ENCODE assay signal across 8 mouse cellular contexts in the genomic region with DNA sequence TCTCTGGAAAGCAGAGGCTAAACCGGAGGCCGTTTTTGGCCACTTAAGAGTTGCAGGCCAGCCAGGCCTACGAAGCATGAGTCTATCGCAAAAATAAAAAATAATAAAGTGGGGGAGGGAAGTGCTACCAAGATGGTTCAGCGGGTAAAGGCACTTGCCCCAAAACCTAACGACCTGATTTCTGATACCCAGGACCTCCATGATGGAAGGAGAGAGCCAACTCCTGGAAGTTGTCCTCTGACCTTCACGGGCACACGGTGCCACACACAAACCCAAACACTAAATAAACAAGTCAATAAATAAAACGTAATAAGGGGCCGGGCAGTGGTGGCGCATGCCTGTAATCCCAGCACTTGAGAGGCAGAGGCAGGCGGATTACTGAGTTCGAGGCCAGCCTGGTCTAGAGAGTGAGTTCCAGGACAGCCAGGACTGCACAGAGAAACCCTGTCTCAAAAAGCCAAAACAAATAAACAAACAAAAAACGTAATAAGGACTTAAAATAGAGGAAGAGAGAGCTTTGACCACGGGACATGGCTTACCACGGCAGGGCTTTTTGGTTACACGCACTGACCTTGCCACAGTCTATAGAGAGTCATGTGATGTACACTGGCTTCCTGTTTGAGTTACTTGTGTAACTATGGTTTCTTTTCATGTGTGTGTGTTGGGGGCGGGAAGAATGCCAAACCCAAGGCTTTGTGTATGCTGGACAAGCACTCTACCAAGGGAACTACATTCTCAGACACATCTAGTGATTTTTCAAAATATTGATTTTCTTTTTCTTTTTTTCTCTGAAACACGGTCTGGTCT. TPM values are rescaled to one million over a fixed set of nuclear protein-coding genes. Genes with fewer than 3 reads are reported as not detected.
A peak's percentile ranks its signal among the peaks of the same experiment; 100 is the strongest.
DNase-seq lines count a peak whose midpoint lies in the region; ATAC-seq lines count a peak whose summit lies in the region.

No protein-coding gene starts in this region.

- H3K9ac ChIP-seq in forebrain, embryonic 13.5 days: peak overlapping the region; percentile 66; the same call in 1 of the 2 replicates
- H3K9ac ChIP-seq in forebrain, embryonic 11.5 days (ENCODE audit: low read length): no peak overlapping the region
- no peak overlapping the region for H3K9ac ChIP-seq in hindbrain, embryonic 16.5 days (ENCODE audit: low read depth, low read length)

- peaks cover 12% of the 10 kb centered on the region for H3K4me1 ChIP-seq in forebrain, embryonic 13.5 days
- 0 out of 2 replicates have a peak, but pooled peaks cover 4% of the 10 kb centered on the region for H3K4me1 ChIP-seq in forebrain, embryonic 11.5 days (replicated peaks; ENCODE audit: control insufficient read depth, insufficient read depth, low read length)
- peaks cover 29% of the 10 kb centered on the region for H3K4me1 ChIP-seq in brown adipose tissue, adult 24 weeks (ENCODE audit: control insufficient read depth, insufficient read depth, insufficient read length, low read length)
- H3K4me1 ChIP-seq in hindbrain, embryonic 16.5 days (ENCODE audit: control insufficient read depth, insufficient read depth, low read depth, low read length): peaks cover 6% of the 10 kb centered on the region

- no peak overlapping the region for H3K27ac ChIP-seq in forebrain, embryonic 13.5 days
- H3K27ac ChIP-seq in forebrain, embryonic 11.5 days (ENCODE audit: low read depth, low read length): no peak overlapping the region
- peak overlapping the region; percentile 92 for H3K27ac ChIP-seq in brown adipose tissue, adult 24 weeks (replicated peaks; ENCODE audit: low read depth, low read length)
- no peak overlapping the region for H3K27ac ChIP-seq in hindbrain, embryonic 16.5 days (ENCODE audit: low read depth, low read length)

- no peaks in the 10 kb centered on the region for H3K36me3 ChIP-seq in forebrain, embryonic 13.5 days (ENCODE audit: poor library complexity, severe bottlenecking)
- no peaks in the 10 kb centered on the region for H3K36me3 ChIP-seq in forebrain, embryonic 11.5 days (ENCODE audit: control insufficient read depth, insufficient read depth, low read length)
- no peaks in the 10 kb centered on the region for H3K36me3 ChIP-seq in hindbrain, embryonic 16.5 days (ENCODE audit: control insufficient read depth, insufficient read depth, low read length)

- peak overlapping the region; percentile 79; the same call in 1 of the 2 replicates for H3K4me2 ChIP-seq in forebrain, embryonic 13.5 days
- no peak overlapping the region; the same call in 1 of the 2 replicates for H3K4me2 ChIP-seq in forebrain, embryonic 11.5 days (ENCODE audit: low read depth, low read length, severe bottlenecking)
- peak overlapping the region; percentile 86; the same call in 1 of the 2 replicates for H3K4me2 ChIP-seq in hindbrain, embryonic 16.5 days (ENCODE audit: low read length)

- peaks cover 46% of the 10 kb centered on the region for H3K27me3 ChIP-seq in forebrain, embryonic 13.5 days
- H3K27me3 ChIP-seq in forebrain, embryonic 11.5 days (ENCODE audit: control insufficient read depth, insufficient read depth, low read length): peaks cover 26% of the 10 kb centered on the region
- H3K27me3 ChIP-seq in hindbrain, embryonic 16.5 days (replicated peaks; ENCODE audit: control insufficient read depth, insufficient read depth, low read length): peaks cover 7% of the 10 kb centered on the region

- intact Hi-C loops in left cerebral cortex, postnatal 4 days (cut with DNase I): no loop called here

- H3K9me3 ChIP-seq in forebrain, embryonic 13.5 days (replicated peaks): no peaks in the 10 kb centered on the region
- no peaks in the 10 kb centered on the region; the same call in 1 of the 2 replicates for H3K9me3 ChIP-seq in forebrain, embryonic 11.5 days (ENCODE audit: control insufficient read depth, low read length)
- H3K9me3 ChIP-seq in hindbrain, embryonic 16.5 days (ENCODE audit: control insufficient read depth, low read length): no peaks in the 10 kb centered on the region

- H3K4me3 ChIP-seq in forebrain, embryonic 13.5 days: no peak overlapping the region
- H3K4me3 ChIP-seq in forebrain, embryonic 11.5 days (ENCODE audit: low read depth, low read length): no peak overlapping the region
- H3K4me3 ChIP-seq in brown adipose tissue, adult 24 weeks (ENCODE audit: insufficient read depth, low read depth, low read length): peak overlapping the region; percentile 97
- no peak overlapping the region; the same call in 1 of the 2 replicates for H3K4me3 ChIP-seq in hindbrain, embryonic 16.5 days (ENCODE audit: low read length)

- 76% methylated on average over 19 of the region's 19 CpGs for WGBS in forebrain, embryonic 13.5 days
- WGBS in forebrain, embryonic 11.5 days: 76% methylated on average over 19 of the region's 19 CpGs
- 78% methylated on average over 19 of the region's 19 CpGs for WGBS in hindbrain, embryonic 16.5 days

- no peak for ATAC-seq in forebrain, embryonic 13.5 days
- ATAC-seq in forebrain, embryonic 11.5 days (replicated peaks; ENCODE audit: low FRiP score): no peak
- no peak for ATAC-seq in hindbrain, embryonic 16.5 days

- DNase-seq in forebrain, embryonic 11.5 days (ENCODE audit: low spot score): no peak
- peak; percentile 87 for DNase-seq in lung, postnatal 36 days
- no peak for DNase-seq in adrenal gland, postnatal 36 days
- no peak for DNase-seq in retina, postnatal 1 day
- DNase-seq in left cerebral cortex, postnatal 4 days: no peak

RNA-seq across cellular contexts. Expression of gene Adgre5, which starts 0.9 kb away (rescaled TPM):
- polyA plus RNA-seq in forebrain, embryonic 13.5 days (2015; fragmentation: Nextera tagmentation; extraction: Ambion mirVana): 6.7 and 7.2 TPM in 2 replicates
- polyA plus RNA-seq in forebrain, embryonic 11.5 days (2014; fragmentation: Nextera tagmentation; extraction: Ambion mirVana): 12.2 and 12.6 TPM in 2 replicates
- 30.1 and 34.2 TPM in 2 replicates for polyA plus RNA-seq in brown adipose tissue, adult 24 weeks (2012; ENCODE audit: insufficient read depth, insufficient read length, missing spikeins)
- polyA plus RNA-seq in hindbrain, embryonic 16.5 days (2015; fragmentation: Nextera tagmentation; extraction: Ambion mirVana): 9.9 and 14.6 TPM in 2 replicates
- 10 to 100 TPM; 33.8 to 34.6 TPM for total RNA-seq in adrenal gland, postnatal 36 days (2021)
- 10 to 100 TPM in 1 of 2 experiments, 1 to 10 TPM in 1; 9.4 to 11.5 TPM for total RNA-seq in left cerebral cortex, postnatal 4 days (2021)

RNA-seq across cellular contexts. Expression of gene Ddx39, which starts 27.1 kb away (rescaled TPM):
- polyA plus RNA-seq in forebrain, embryonic 13.5 days (2015; fragmentation: Nextera tagmentation; extraction: Ambion mirVana): 183 and 200 TPM in 2 replicates
- 251 and 267 TPM in 2 replicates for polyA plus RNA-seq in forebrain, embryonic 11.5 days (2014; fragmentation: Nextera tagmentation; extraction: Ambion mirVana)
- polyA plus RNA-seq in brown adipose tissue, adult 24 weeks (2012; ENCODE audit: insufficient read depth, insufficient read length, missing spikeins): 7.7 and 14.1 TPM in 2 replicates
- polyA plus RNA-seq in hindbrain, embryonic 16.5 days (2015; fragmentation: Nextera tagmentation; extraction: Ambion mirVana): 92.6 and 97.9 TPM in 2 replicates
- 10 to 100 TPM; 21.6 to 24.8 TPM for total RNA-seq in adrenal gland, postnatal 36 days (2021)
- 10 to 100 TPM; 39.1 to 39.7 TPM for total RNA-seq in left cerebral cortex, postnatal 4 days (2021)

RNA-seq across cellular contexts. Expression of gene Pkn1, which starts 43.1 kb away (rescaled TPM):
- polyA plus RNA-seq in forebrain, embryonic 13.5 days (2015; fragmentation: Nextera tagmentation; extraction: Ambion mirVana): 25.6 and 26.7 TPM in 2 replicates
- 28.3 and 31.6 TPM in 2 replicates for polyA plus RNA-seq in forebrain, embryonic 11.5 days (2014; fragmentation: Nextera tagmentation; extraction: Ambion mirVana)
- polyA plus RNA-seq in brown adipose tissue, adult 24 weeks (2012; ENCODE audit: insufficient read depth, insufficient read length, missing spikeins): 98.1 and 111 TPM in 2 replicates
- 21.2 and 24.6 TPM in 2 replicates for polyA plus RNA-seq in hindbrain, embryonic 16.5 days (2015; fragmentation: Nextera tagmentation; extraction: Ambion mirVana)
- total RNA-seq in adrenal gland, postnatal 36 days (2021): 100 to 1,000 TPM in 1 of 2 experiments, 10 to 100 TPM in 1; 98.0 to 123 TPM
- 100 to 1,000 TPM in 1 of 2 experiments, 10 to 100 TPM in 1; 98.7 to 107 TPM for total RNA-seq in left cerebral cortex, postnatal 4 days (2021)
